Mouse (Mus musculus) lung, embryonic 14.5 days (tissue): ENCODE data around the gene Dnajb14. TPM values are rescaled to one million over a fixed set of nuclear protein-coding genes. Genes with fewer than 3 reads are reported as not detected.
"Not testable (repeated sequence)": the region's sequence is repeated elsewhere in the genome, so short reads cannot be mapped to it uniquely, and the experiment has no call there.

Experiments
- ATAC-seq: fragments of 200-750 bp; cut with Nextera tagmentation; 2 replicates; pipeline ENCODE4 v1.8.0; 2017; ENCODE audit warnings: mild to moderate bottlenecking, moderate TSS enrichment, moderate library complexity; ENCODE audit not compliant: insufficient read depth
- DNase-seq: peaks from one replicate; pipeline ENCODE4 v3.0.0-alpha.2; 2015
- H3K27ac ChIP-seq: fragments of 300-500 bp; sonication (generic); 2 replicates; pipeline ENCODE4 v1.5.1; 2014; ENCODE audit warnings: low read depth, mild to moderate bottlenecking, moderate library complexity
- H3K27me3 ChIP-seq: fragments of 300-500 bp; sonication (generic); 2 replicates; pipeline ENCODE4 v1.6.1; 2014; ENCODE audit warnings: low read length, control low read depth; ENCODE audit not compliant: insufficient read depth
- H3K36me3 ChIP-seq: fragments of 300-500 bp; sonication (generic); 2 replicates; pipeline ENCODE4 v1.6.1; 2014; ENCODE audit warnings: control low read depth; ENCODE audit not compliant: insufficient read depth
- H3K4me1 ChIP-seq: fragments of 300-500 bp; sonication (generic); 2 replicates; pipeline ENCODE4 v1.6.1; 2014; ENCODE audit warnings: antibody characterized with exemption, control low read depth; ENCODE audit not compliant: insufficient read depth
- H3K4me2 ChIP-seq: fragments of 300-500 bp; sonication (generic); 2 replicates; pipeline ENCODE4 v1.6.1; 2014; ENCODE audit warnings: mild to moderate bottlenecking
- H3K4me3 ChIP-seq: fragments of 300-500 bp; sonication (generic); 2 replicates; pipeline ENCODE4 v1.5.1; 2014; ENCODE audit warnings: low read depth, low read length
- H3K9ac ChIP-seq: fragments of 300-500 bp; sonication (generic); 2 replicates; pipeline ENCODE4 v1.6.1; 2014
- H3K9me3 ChIP-seq: fragments of 300-500 bp; sonication (generic); 2 replicates; pipeline ENCODE4 v1.6.1; 2016; ENCODE audit warnings: low read depth, low read length, control low read depth
- CTCF ChIP-seq: IDR thresholded peaks from 2 replicates; pipeline ENCODE4 v1.5.1; 2016; ENCODE audit warnings: antibody characterized with exemption, low read depth
- WGBS: fragments of 180-500 bp; shearing (Covaris S2); extraction: QIAGEN DNeasy Blood & Tissue Kit; methylation state at CpG from one replicate; pipeline ENCODE4 v1.1.7; 2014; 5-methylcytosine and 5-hydroxymethylcytosine counted together
- polyA plus RNA-seq: library from polyadenylated mRNA; unstranded; fragments of >200 nt; fragmentation: Nextera tagmentation; extraction: Ambion mirVana; gene quantifications from 2 replicates; pipeline ENCODE4 v1.2.1, GENCODE M21; 2014

Dnajb14 gene
- polyA plus RNA-seq, 1 experiment from 2014 or later: 15.5 TPM

- H3K9ac ChIP-seq: no peak overlapping the region
- H3K4me1 ChIP-seq: no peaks in the 10 kb centered on the region
- peaks cover 36% of the 10 kb centered on the region for H3K36me3 ChIP-seq
- WGBS: 90% methylated on average over 4 of the region's 4 CpGs
- H3K4me3 ChIP-seq: no peak overlapping the region
- H3K27me3 ChIP-seq: no peaks in the 10 kb centered on the region
- no peak overlapping the region for H3K27ac ChIP-seq
- TF ChIP-seq CTCF: no peak
- DNase-seq (no peak), ATAC-seq (no peak)
- H3K9me3 ChIP-seq: no peaks in the 10 kb centered on the region
- H3K4me2 ChIP-seq: no peak overlapping the region
Measured at GRCm38 (mm10) chr3:137893789-137894188, 26.3 kb downstream of the Dnajb14 start.

DNA sequence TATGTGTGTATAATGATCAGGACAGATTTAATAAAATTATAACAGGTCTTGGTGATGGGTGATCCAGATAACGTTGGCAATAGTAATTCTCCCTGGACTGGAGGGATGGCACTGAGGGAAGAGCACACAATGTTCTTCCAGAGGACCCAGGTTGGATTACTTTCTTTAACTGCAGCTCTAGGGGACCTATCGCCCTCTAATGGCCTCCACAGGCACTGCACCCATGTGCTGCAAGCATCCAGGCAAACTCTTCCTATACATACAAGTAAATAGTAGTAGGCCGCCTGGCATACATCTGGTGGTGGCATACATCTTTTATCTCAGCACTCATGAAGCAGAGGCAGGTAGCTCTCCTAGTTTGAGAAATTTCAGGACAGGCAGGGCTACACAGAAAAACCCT, 27.7 kb downstream of the Dnajb14 start:
- Histone ChIP-seq H3K4me2 (no peak overlapping the region), H3K36me3 (peaks cover 32% of the 10 kb centered on the region), H3K27ac (no peak overlapping the region), H3K9ac (no peak overlapping the region), H3K9me3 (no peaks in the 10 kb centered on the region), H3K4me1 (no peaks in the 10 kb centered on the region), H3K4me3 (no peak overlapping the region), H3K27me3 (no peaks in the 10 kb centered on the region)
- WGBS: 93% methylated on average over 3 of the region's 3 CpGs
- peak; percentile 57 for TF ChIP-seq CTCF
- peak; percentile 36 for DNase-seq
- ATAC-seq: no peak

DNA sequence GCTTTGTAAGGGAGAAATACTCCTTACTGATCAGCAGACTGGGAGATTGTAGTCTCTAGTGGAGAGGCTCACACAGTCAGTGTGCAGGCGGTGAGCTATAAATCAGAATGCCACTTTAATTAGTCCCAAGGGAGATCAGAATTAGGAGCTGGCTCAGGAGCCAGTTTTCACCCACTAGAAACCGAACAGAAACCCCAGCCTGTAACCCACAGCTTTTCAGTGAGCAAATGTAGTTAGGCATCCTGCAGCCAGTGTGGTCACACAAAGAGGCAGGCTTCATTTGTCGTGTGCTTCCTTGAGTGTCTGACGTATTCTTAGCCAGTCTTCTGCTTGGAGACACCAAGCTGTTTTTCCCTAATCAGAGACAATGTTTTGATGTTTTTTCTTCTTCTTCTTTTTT, 28.9 kb downstream of the Dnajb14 start:
- Histone ChIP-seq H3K4me2 (no peak overlapping the region), H3K9me3 (no peaks in the 10 kb centered on the region), H3K36me3 (peaks cover 32% of the 10 kb centered on the region), H3K27ac (no peak overlapping the region), H3K4me3 (no peak overlapping the region), H3K27me3 (no peaks in the 10 kb centered on the region), H3K4me1 (no peaks in the 10 kb centered on the region), H3K9ac (no peak overlapping the region)
- TF ChIP-seq CTCF: no peak
- DNase-seq (no peak), ATAC-seq (no peak)
- 82% methylated on average over 4 of the region's 4 CpGs for WGBS

- Histone ChIP-seq H3K4me3 (no peak overlapping the region), H3K9ac (no peak overlapping the region), H3K4me2 (no peak overlapping the region), H3K9me3 (no peaks in the 10 kb centered on the region), H3K27me3 (no peaks in the 10 kb centered on the region), H3K27ac (no peak overlapping the region), H3K36me3 (peaks cover 32% of the 10 kb centered on the region), H3K4me1 (no peaks in the 10 kb centered on the region)
- ATAC-seq (no peak), DNase-seq (no peak)
- 91% methylated on average over 3 of the region's 3 CpGs for WGBS
- no peak for TF ChIP-seq CTCF
Measured at GRCm38 (mm10) chr3:137896867-137897266, 29.4 kb downstream of the Dnajb14 start.

- H3K27me3 ChIP-seq: no peaks in the 10 kb centered on the region
- no peak overlapping the region for H3K9ac ChIP-seq
- no peak for DNase-seq
- H3K4me1 ChIP-seq: no peaks in the 10 kb centered on the region
- no peak overlapping the region for H3K4me3 ChIP-seq
- no peak for ATAC-seq
- no peak overlapping the region for H3K27ac ChIP-seq
- no peaks in the 10 kb centered on the region for H3K9me3 ChIP-seq
- peaks cover 38% of the 10 kb centered on the region for H3K36me3 ChIP-seq
- 85% methylated on average over 5 of the region's 5 CpGs for WGBS
- no peak overlapping the region for H3K4me2 ChIP-seq
- TF ChIP-seq CTCF: no peak
Measured at GRCm38 (mm10) chr3:137897685-137898084, 30.2 kb downstream of the Dnajb14 start.

DNA sequence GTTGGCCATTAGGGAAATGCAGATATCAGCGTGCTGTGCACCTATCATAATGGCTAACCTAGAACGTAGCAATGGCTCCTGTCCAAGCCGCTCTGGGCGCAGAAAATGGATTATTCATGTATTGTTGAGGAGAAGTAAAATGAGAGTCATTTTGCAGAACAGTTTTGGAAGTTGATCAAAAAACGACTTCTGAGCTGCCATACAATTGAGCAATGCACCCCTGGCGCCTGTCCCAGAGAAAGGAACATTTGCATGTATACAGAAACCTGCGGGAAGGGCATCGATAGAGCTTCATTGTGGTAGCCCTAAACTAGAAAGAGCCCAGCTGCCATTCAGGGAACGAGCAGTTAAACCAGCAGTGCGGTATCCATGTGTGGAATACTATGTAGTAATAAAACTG, 32.7 kb downstream of the Dnajb14 start:
- no peak overlapping the region for H3K4me3 ChIP-seq
- H3K9me3 ChIP-seq: no peaks in the 10 kb centered on the region
- no peak for TF ChIP-seq CTCF
- H3K9ac ChIP-seq: no peak overlapping the region
- H3K4me1 ChIP-seq: no peaks in the 10 kb centered on the region
- H3K4me2 ChIP-seq: no peak overlapping the region
- WGBS: 64% methylated on average over 10 of the region's 10 CpGs
- ATAC-seq: no peak
- peak; percentile 71 for DNase-seq
- H3K27me3 ChIP-seq: no peaks in the 10 kb centered on the region
- no peak overlapping the region for H3K27ac ChIP-seq
- peaks cover 30% of the 10 kb centered on the region for H3K36me3 ChIP-seq

GRCm38 (mm10) chr3:137913093-137913492, 45.6 kb downstream of the Dnajb14 start:
- 30% methylated on average over 2 of the region's 2 CpGs for WGBS
- H3K4me3 ChIP-seq: no peak overlapping the region

GRCm38 (mm10) chr3:137914567-137914966, 47.1 kb downstream of the Dnajb14 start:
- H3K9me3 ChIP-seq, H3K27ac ChIP-seq, H3K9ac ChIP-seq, H3K27me3 ChIP-seq, H3K4me3 ChIP-seq, H3K4me2 ChIP-seq, ATAC-seq, H3K4me1 ChIP-seq, H3K36me3 ChIP-seq, DNase-seq: not testable (repeated sequence)
- WGBS: no CpG with 5 or more reads among the region's 1 CpGs

More at GRCm38 (mm10) chr3:137913093-137913492, 45.6 kb downstream of the Dnajb14 start:
- ATAC-seq: no peak
- Histone ChIP-seq H3K9ac (no peak overlapping the region), H3K4me1 (no peaks in the 10 kb centered on the region), H3K4me2 (no peak overlapping the region), H3K27me3 (no peaks in the 10 kb centered on the region), H3K36me3 (peaks cover 6% of the 10 kb centered on the region; the same call in 1 of the 2 replicates), H3K9me3 (no peaks in the 10 kb centered on the region), H3K27ac (no peak overlapping the region)
- no peak for DNase-seq
- TF ChIP-seq CTCF: no peak
